Mouse (Mus musculus): ENCODE results near the gene Poln.

Poln gene

GRCm38 (mm10) chr5:33983309-33984121, 185.7 kb downstream of the Poln start, which contains the start of gene Gm1673:
Gene Gm1673 (plus strand): TSS chr5:33983433.
- in situ Hi-C loops (cut with MboI): no loop called here

- in situ Hi-C loops (cut with MboI): no loop called here
Observed at GRCm38 (mm10) chr5:33982731-33983259, 186.5 kb downstream of the Poln start.

- in situ Hi-C loops (cut with MboI): no loop called here
Observed at GRCm38 (mm10) chr5:33976267-33976666, 193.0 kb downstream of the Poln start.

GRCm38 (mm10) chr5:33974736-33975135, 194.5 kb downstream of the Poln start:
- in situ Hi-C loops (cut with MboI): no loop called here

GRCm38 (mm10) chr5:33959382-33959781, 209.9 kb downstream of the Poln start:
- in situ Hi-C loops (cut with MboI): no loop called here

Measured in mature B cell (primary cell).